Comparison of ENCODE assay signal across 21 mouse cellular contexts in genomic region chr6:127912938-127913337, GRCm38 (mm10). TPM values are rescaled to one million over a fixed set of nuclear protein-coding genes. Genes with fewer than 3 reads are reported as not detected.
DNase-seq lines count a peak whose midpoint lies in the region; ATAC-seq and TF ChIP-seq lines count a peak whose summit lies in the region.
"Had no signal": no experiment of that assay in that cellular context is flagged by ENCODE, and none has a peak within 500 bp of the region (broad histone marks: within the 10 kb centered on the region; RNA-seq: fewer than 3 reads in every experiment).

No protein-coding gene starts in this region.

- H3K27me3 ChIP-seq in forebrain, embryonic 11.5 days (ENCODE audit: control insufficient read depth, insufficient read depth, low read length) = no peaks in the 10 kb centered on the region
- H3K27me3 ChIP-seq in forebrain, embryonic 13.5 days = no peaks in the 10 kb centered on the region
- no peaks in the 10 kb centered on the region for H3K27me3 ChIP-seq in intestine, postnatal 0 days (replicated peaks; ENCODE audit: control insufficient read depth, insufficient read depth, low read length)
- H3K27me3 ChIP-seq in intestine, embryonic 16.5 days (replicated peaks; ENCODE audit: control insufficient read depth, insufficient read depth, low read length) = no peaks in the 10 kb centered on the region
- no peaks in the 10 kb centered on the region for H3K27me3 ChIP-seq in midbrain, embryonic 11.5 days (ENCODE audit: control insufficient read depth, insufficient read depth, low read length)
- H3K27me3 ChIP-seq in midbrain, postnatal 0 days (ENCODE audit: insufficient read depth, low read length) = 0 out of 2 replicates have a peak, but pooled peaks cover 2% of the 10 kb centered on the region
- H3K27me3 ChIP-seq in stomach, embryonic 14.5 days (ENCODE audit: control insufficient read depth, insufficient read depth, low read length) = no peaks in the 10 kb centered on the region
- H3K27me3 ChIP-seq: forebrain, embryonic 15.5 days; liver, embryonic 12.5 days had no signal

- TF ChIP-seq CTCF in intestine, postnatal 0 days (IDR thresholded peaks at IDR 0.05; ENCODE audit: low read depth) = no peak
- no peak for TF ChIP-seq CTCF in midbrain, postnatal 0 days (IDR thresholded peaks at IDR 0.05)

- no peak overlapping the region for H3K27ac ChIP-seq in forebrain, embryonic 11.5 days (ENCODE audit: low read depth, low read length)
- H3K27ac ChIP-seq in forebrain, embryonic 13.5 days = no peak overlapping the region
- H3K27ac ChIP-seq in intestine, postnatal 0 days (ENCODE audit: low read depth, low read length) = no peak overlapping the region
- H3K27ac ChIP-seq in intestine, embryonic 16.5 days (ENCODE audit: low read length) = no peak overlapping the region
- H3K27ac ChIP-seq in midbrain, embryonic 11.5 days (ENCODE audit: low read depth, low read length) = no peak overlapping the region
- H3K27ac ChIP-seq in midbrain, postnatal 0 days (ENCODE audit: low read depth, low read length) = no peak overlapping the region
- H3K27ac ChIP-seq in stomach, embryonic 14.5 days (ENCODE audit: low read length) = no peak overlapping the region
- H3K27ac ChIP-seq: forebrain, embryonic 15.5 days; heart, embryonic 10.5 days; hindbrain, postnatal 0 days; left cerebral cortex, adult 2 months; liver, embryonic 12.5 days; macrophage had no signal

- H3K36me3 ChIP-seq in forebrain, embryonic 11.5 days (ENCODE audit: control insufficient read depth, insufficient read depth, low read length) = no peaks in the 10 kb centered on the region; the same call in 1 of the 2 replicates
- peaks cover 28% of the 10 kb centered on the region for H3K36me3 ChIP-seq in forebrain, embryonic 13.5 days (ENCODE audit: poor library complexity, severe bottlenecking)
- no peaks in the 10 kb centered on the region for H3K36me3 ChIP-seq in intestine, postnatal 0 days (ENCODE audit: control insufficient read depth, insufficient read depth)
- no peaks in the 10 kb centered on the region for H3K36me3 ChIP-seq in intestine, embryonic 16.5 days (ENCODE audit: control insufficient read depth, insufficient read depth, low read length)
- no peaks in the 10 kb centered on the region for H3K36me3 ChIP-seq in midbrain, embryonic 11.5 days (ENCODE audit: control insufficient read depth, insufficient read depth, low read length)
- no peaks in the 10 kb centered on the region for H3K36me3 ChIP-seq in midbrain, postnatal 0 days (ENCODE audit: insufficient read depth, low read length)
- H3K36me3 ChIP-seq in stomach, embryonic 14.5 days (ENCODE audit: control insufficient read depth, insufficient read depth, low read length) = no peaks in the 10 kb centered on the region
- H3K36me3 ChIP-seq: heart, embryonic 10.5 days; liver, embryonic 12.5 days had no signal

- no peaks in the 10 kb centered on the region for H3K4me1 ChIP-seq in forebrain, embryonic 11.5 days (replicated peaks; ENCODE audit: control insufficient read depth, insufficient read depth, low read length)
- H3K4me1 ChIP-seq in forebrain, embryonic 13.5 days = peaks cover 8% of the 10 kb centered on the region
- no peaks in the 10 kb centered on the region for H3K4me1 ChIP-seq in intestine, postnatal 0 days (replicated peaks; ENCODE audit: control insufficient read depth, insufficient read depth, low read length)
- no peaks in the 10 kb centered on the region for H3K4me1 ChIP-seq in intestine, embryonic 16.5 days (ENCODE audit: control insufficient read depth, insufficient read depth, low read length)
- no peaks in the 10 kb centered on the region for H3K4me1 ChIP-seq in midbrain, embryonic 11.5 days (ENCODE audit: control insufficient read depth, insufficient read depth, low read length)
- no peaks in the 10 kb centered on the region for H3K4me1 ChIP-seq in midbrain, postnatal 0 days (ENCODE audit: insufficient read depth, low read length)
- H3K4me1 ChIP-seq in stomach, embryonic 14.5 days (ENCODE audit: control insufficient read depth, insufficient read depth, low read length) = no peaks in the 10 kb centered on the region
- H3K4me1 ChIP-seq: heart, embryonic 10.5 days; liver, embryonic 12.5 days had no signal

- H3K9ac ChIP-seq in forebrain, embryonic 11.5 days (ENCODE audit: low read length) = no peak overlapping the region
- H3K9ac ChIP-seq in forebrain, embryonic 13.5 days = no peak overlapping the region
- no peak overlapping the region for H3K9ac ChIP-seq in intestine, postnatal 0 days (ENCODE audit: low read depth, low read length)
- no peak overlapping the region for H3K9ac ChIP-seq in intestine, embryonic 16.5 days (ENCODE audit: low read depth, low read length)
- H3K9ac ChIP-seq in midbrain, embryonic 11.5 days (ENCODE audit: low read length) = no peak overlapping the region
- no peak overlapping the region for H3K9ac ChIP-seq in midbrain, postnatal 0 days (replicated peaks; ENCODE audit: low read length, poor library complexity, severe bottlenecking)
- H3K9ac ChIP-seq in stomach, embryonic 14.5 days (replicated peaks; ENCODE audit: low read depth, low read length) = no peak overlapping the region
- H3K9ac ChIP-seq: forebrain, embryonic 15.5 days; liver, embryonic 12.5 days had no signal

- 0 out of 2 replicates have a peak, but pooled peaks have one; percentile 24 for ATAC-seq in forebrain, embryonic 11.5 days (replicated peaks; ENCODE audit: low FRiP score)
- ATAC-seq in forebrain, embryonic 13.5 days = no peak
- ATAC-seq in intestine, postnatal 0 days = 0 out of 2 replicates have a peak, but pooled peaks have one; percentile 8
- ATAC-seq in intestine, embryonic 16.5 days = no peak
- 0 out of 2 replicates have a peak, but pooled peaks have one; percentile 14 for ATAC-seq in midbrain, embryonic 11.5 days (ENCODE audit: low FRiP score)
- ATAC-seq in midbrain, postnatal 0 days (ENCODE audit: low FRiP score) = no peak
- 0 out of 2 replicates have a peak, but pooled peaks have one; percentile 10 for ATAC-seq in stomach, embryonic 14.5 days (ENCODE audit: insufficient number of reproducible peaks, insufficient read depth, low FRiP score, low read depth)
- ATAC-seq: forebrain, embryonic 15.5 days; hindbrain, postnatal 0 days; liver, embryonic 12.5 days had no signal

- WGBS in forebrain, embryonic 11.5 days = 94% methylated on average over 3 of the region's 3 CpGs
- WGBS in forebrain, embryonic 13.5 days = 96% methylated on average over 3 of the region's 3 CpGs
- 92% methylated on average over 3 of the region's 3 CpGs for WGBS in intestine, postnatal 0 days
- 97% methylated on average over 3 of the region's 3 CpGs for WGBS in intestine, embryonic 16.5 days
- 94% methylated on average over 3 of the region's 3 CpGs for WGBS in midbrain, embryonic 11.5 days
- WGBS in midbrain, postnatal 0 days = 100% methylated on average over 3 of the region's 3 CpGs
- 84% methylated on average over 3 of the region's 3 CpGs for WGBS in stomach, embryonic 14.5 days

- no peaks in the 10 kb centered on the region for H3K9me3 ChIP-seq in forebrain, embryonic 11.5 days (ENCODE audit: control insufficient read depth, low read length)
- H3K9me3 ChIP-seq in forebrain, embryonic 13.5 days (replicated peaks) = 0 out of 2 replicates have a peak, but pooled peaks cover 4% of the 10 kb centered on the region
- no peaks in the 10 kb centered on the region for H3K9me3 ChIP-seq in intestine, postnatal 0 days (ENCODE audit: control insufficient read depth)
- no peaks in the 10 kb centered on the region for H3K9me3 ChIP-seq in intestine, embryonic 16.5 days (ENCODE audit: control insufficient read depth, low read length)
- no peaks in the 10 kb centered on the region for H3K9me3 ChIP-seq in midbrain, embryonic 11.5 days (ENCODE audit: control insufficient read depth, low read length)
- H3K9me3 ChIP-seq in midbrain, postnatal 0 days (ENCODE audit: low read length) = no peaks in the 10 kb centered on the region
- no peaks in the 10 kb centered on the region for H3K9me3 ChIP-seq in stomach, embryonic 14.5 days (ENCODE audit: control insufficient read depth, low read depth, low read length)
- H3K9me3 ChIP-seq: forebrain, embryonic 15.5 days; heart, embryonic 10.5 days; liver, embryonic 12.5 days had no signal

- no peak overlapping the region for H3K4me2 ChIP-seq in forebrain, embryonic 11.5 days (ENCODE audit: low read depth, low read length, severe bottlenecking)
- H3K4me2 ChIP-seq in forebrain, embryonic 13.5 days = no peak overlapping the region
- H3K4me2 ChIP-seq in intestine, postnatal 0 days (replicated peaks; ENCODE audit: low read depth) = no peak overlapping the region
- no peak overlapping the region for H3K4me2 ChIP-seq in intestine, embryonic 16.5 days (ENCODE audit: low read depth, low read length)
- H3K4me2 ChIP-seq in midbrain, embryonic 11.5 days = no peak overlapping the region
- no peak overlapping the region for H3K4me2 ChIP-seq in midbrain, postnatal 0 days (ENCODE audit: low read depth, low read length, poor library complexity, severe bottlenecking)
- no peak overlapping the region for H3K4me2 ChIP-seq in stomach, embryonic 14.5 days (replicated peaks; ENCODE audit: low read depth, low read length)
- H3K4me2 ChIP-seq: forebrain, embryonic 15.5 days; liver, embryonic 12.5 days had no signal

- no peak for DNase-seq in forebrain, embryonic 11.5 days (ENCODE audit: low spot score)
- peak; percentile 49 for DNase-seq in midbrain, embryonic 11.5 days (ENCODE audit: low spot score, missing footprints)
- no peak for DNase-seq in midbrain, postnatal 0 days (ENCODE audit: low spot score)
- no peak for DNase-seq in T-cell, adult 2 months (ENCODE audit: low spot score)
- DNase-seq: adrenal gland, adult 2 months; cerebellum, adult 9-11 months; heart, postnatal 14 days; kidney, adult 9 months; kidney, postnatal 4 days; layer of hippocampus, adult 9-11 months; right cerebral cortex, postnatal 25 days had no signal

- H3K4me3 ChIP-seq in forebrain, embryonic 11.5 days (ENCODE audit: low read depth, low read length) = no peak overlapping the region
- H3K4me3 ChIP-seq in forebrain, embryonic 13.5 days = no peak overlapping the region
- no peak overlapping the region for H3K4me3 ChIP-seq in intestine, postnatal 0 days (ENCODE audit: low read depth, low read length)
- H3K4me3 ChIP-seq in intestine, embryonic 16.5 days (ENCODE audit: low read length) = no peak overlapping the region
- H3K4me3 ChIP-seq in midbrain, embryonic 11.5 days (ENCODE audit: low read depth, low read length) = no peak overlapping the region
- H3K4me3 ChIP-seq in midbrain, postnatal 0 days (ENCODE audit: low read depth, low read length) = no peak overlapping the region
- no peak overlapping the region for H3K4me3 ChIP-seq in stomach, embryonic 14.5 days (ENCODE audit: low read depth, low read length)
- H3K4me3 ChIP-seq: forebrain, embryonic 15.5 days; heart, embryonic 10.5 days; left cerebral cortex, adult 2 months; liver, embryonic 12.5 days had no signal

RNA-seq across cellular contexts. Expression of gene Tspan11, which starts 25.5 kb away (rescaled TPM):
- polyA plus RNA-seq in forebrain, embryonic 11.5 days (2014; fragmentation: Nextera tagmentation; extraction: Ambion mirVana) = 6.4 and 9.7 TPM in 2 replicates
- 10.6 and 14.7 TPM in 2 replicates for polyA plus RNA-seq in forebrain, embryonic 13.5 days (2015; fragmentation: Nextera tagmentation; extraction: Ambion mirVana)
- polyA plus RNA-seq in intestine, postnatal 0 days (2015; fragmentation: Nextera tagmentation; extraction: Ambion mirVana) = 2.7 and 3.8 TPM in 2 replicates
- 2.5 and 3.5 TPM in 2 replicates for polyA plus RNA-seq in intestine, embryonic 16.5 days (2015; fragmentation: Nextera tagmentation; extraction: Ambion mirVana)
- polyA plus RNA-seq in midbrain, embryonic 11.5 days (2014; fragmentation: Nextera tagmentation; extraction: Ambion mirVana) = 10.8 and 13.3 TPM in 2 replicates
- total RNA-seq in midbrain, postnatal 0 days (2014; rRNA removed) = 5.0 and 6.5 TPM in 2 replicates
- polyA plus RNA-seq in midbrain, postnatal 0 days (2015; fragmentation: Nextera tagmentation; extraction: Ambion mirVana) = 2.6 and 3.0 TPM in 2 replicates
- 3.1 and 3.3 TPM in 2 replicates for polyA plus RNA-seq in stomach, embryonic 14.5 days (2014; fragmentation: Nextera tagmentation; extraction: Ambion mirVana)
- polyA plus RNA-seq: macrophage had no signal

Comparison
In these comparisons a context has a peak if more than half of its experiments do, and no peak if none do; other contexts are left out.
1. ATAC-seq: peak in forebrain, embryonic 11.5 days (single experiment), intestine, postnatal 0 days (single experiment), midbrain, embryonic 11.5 days (single experiment) and stomach, embryonic 14.5 days (single experiment); none in forebrain, embryonic 13.5 days (single experiment), intestine, embryonic 16.5 days (single experiment) and midbrain, postnatal 0 days (single experiment).